Mouse (Mus musculus) Muller cell, postnatal 12 days (primary cell): ENCODE data around the gene Cacna2d1.
A peak's percentile ranks its signal among the peaks of the same experiment; 100 is the strongest.

Experiments
- DNase-seq: peaks from one replicate; pipeline ENCODE4 v3.0.0-alpha.2; 2015; ENCODE audit errors: inconsistent ontology term

The Cacna2d1 gene

DNA sequence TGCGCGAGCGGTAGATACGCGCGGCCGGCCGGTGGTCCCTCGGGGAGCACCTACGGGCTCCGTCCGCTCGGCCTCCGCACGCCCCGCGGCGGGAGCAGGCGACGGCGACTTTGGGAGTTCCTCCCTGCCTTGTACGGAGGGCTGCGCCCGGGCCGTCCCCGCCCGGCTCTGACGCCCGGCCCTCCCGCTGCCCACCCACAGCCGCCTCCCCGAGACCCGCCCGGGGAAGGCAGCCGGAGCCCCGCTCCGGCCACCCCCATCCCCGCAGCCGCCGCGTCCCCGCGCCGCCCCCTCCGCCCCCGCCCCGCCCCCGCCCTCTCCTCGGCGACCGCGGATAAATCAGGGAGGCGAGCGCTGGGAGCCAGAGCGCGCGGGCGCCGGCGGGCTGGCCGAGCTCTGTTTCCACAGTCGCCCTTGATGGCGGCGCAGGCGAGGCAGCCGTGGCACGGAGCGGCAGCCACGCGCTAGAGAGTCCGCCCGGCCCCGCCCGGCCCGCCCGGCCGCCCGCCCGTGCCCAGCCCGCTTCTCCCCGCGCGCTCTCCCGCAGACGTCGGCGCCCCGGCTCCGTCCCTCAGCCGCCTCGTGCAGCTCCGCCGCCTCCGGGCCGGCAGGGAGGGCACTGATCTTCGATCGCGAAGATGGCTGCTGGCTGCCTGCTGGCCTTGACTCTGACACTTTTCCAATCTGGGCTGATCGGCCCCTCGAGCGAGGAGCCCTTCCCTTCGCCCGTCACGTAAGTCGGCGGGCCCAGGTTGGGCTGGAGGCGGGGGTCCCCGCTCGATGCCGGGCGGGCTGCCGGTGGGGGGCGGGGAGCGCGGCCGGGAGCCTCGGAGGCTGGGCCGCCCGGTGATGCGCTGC lies at the start of gene Cacna2d1:
Gene Cacna2d1 (plus strand): TSS at position 316 of the 858 bp plus-strand sequence.
- DNase-seq = peak; percentile 82

- peak; percentile 59 for DNase-seq
Measured at GRCm38 (mm10) chr5:15895098-15895497, 39.4 kb upstream of the Cacna2d1 start.

DNA sequence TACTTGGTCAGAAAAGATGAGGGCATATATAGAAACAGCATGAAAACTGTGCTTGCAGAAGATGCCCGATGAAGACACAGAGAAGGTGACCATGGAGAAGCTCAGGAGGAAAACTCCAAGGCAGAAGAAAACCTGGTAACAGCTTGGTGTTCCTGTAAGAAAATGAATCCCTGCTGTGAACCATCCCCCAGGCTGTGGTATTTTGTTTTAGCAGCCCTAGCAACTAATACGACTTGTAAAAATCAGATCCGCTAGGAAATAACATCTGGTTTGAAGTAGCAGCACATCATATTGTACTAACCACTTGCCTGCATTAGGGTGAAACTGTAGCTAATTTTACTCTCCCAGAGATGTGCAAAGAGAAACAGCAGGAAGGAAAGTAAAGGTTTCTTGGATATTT lies 37.8 kb upstream of the Cacna2d1 start:
- no peak for DNase-seq

GRCm38 (mm10) chr5:15906446-15906845 lies 28.0 kb upstream of the Cacna2d1 start:
- DNase-seq = no peak

- DNase-seq = no peak
Measured at GRCm38 (mm10) chr5:15914931-15915330, 19.6 kb upstream of the Cacna2d1 start.

DNA sequence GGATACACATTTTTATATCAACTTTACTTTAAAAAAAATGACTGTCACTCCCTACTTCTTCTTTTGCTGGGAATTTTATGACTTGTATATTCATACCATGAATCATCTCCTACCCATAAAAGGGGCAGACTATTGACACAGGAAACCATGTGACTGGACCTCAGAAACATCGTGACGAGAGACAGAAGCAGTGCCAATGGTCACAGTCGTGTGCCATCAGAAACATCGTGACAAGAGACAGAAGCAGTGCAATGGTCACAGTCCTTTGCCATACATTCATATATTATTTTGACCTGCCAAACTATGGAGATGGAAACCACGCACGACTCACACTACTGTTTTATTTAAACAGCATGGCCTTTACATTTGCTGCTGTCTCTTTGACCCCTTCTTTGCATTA lies 6.0 kb upstream of the Cacna2d1 start:
- DNase-seq = no peak

DNA sequence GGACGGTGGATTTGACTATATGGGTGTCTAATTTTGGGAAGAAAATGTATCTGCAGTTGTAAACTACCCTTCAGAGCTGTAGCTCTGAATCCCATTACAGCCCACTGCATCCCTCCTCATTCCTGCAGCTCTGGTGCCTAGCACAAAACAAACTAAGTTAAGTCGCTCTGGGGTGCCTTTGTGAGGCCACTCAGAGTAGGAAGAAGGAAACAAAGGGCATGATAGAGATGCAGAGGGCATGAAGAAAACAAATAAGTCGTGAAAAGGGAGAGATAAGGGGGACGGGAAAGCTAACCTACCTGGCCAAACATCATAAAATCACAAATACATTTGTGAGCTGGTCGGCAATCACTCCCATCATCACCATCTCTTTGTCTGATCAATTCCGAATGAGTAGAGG lies 1.5 kb upstream of the Cacna2d1 start:
- DNase-seq = no peak

GRCm38 (mm10) chr5:15933581-15934375 lies 713 bp upstream of the Cacna2d1 start:
- peak; percentile 8 for DNase-seq

DNA sequence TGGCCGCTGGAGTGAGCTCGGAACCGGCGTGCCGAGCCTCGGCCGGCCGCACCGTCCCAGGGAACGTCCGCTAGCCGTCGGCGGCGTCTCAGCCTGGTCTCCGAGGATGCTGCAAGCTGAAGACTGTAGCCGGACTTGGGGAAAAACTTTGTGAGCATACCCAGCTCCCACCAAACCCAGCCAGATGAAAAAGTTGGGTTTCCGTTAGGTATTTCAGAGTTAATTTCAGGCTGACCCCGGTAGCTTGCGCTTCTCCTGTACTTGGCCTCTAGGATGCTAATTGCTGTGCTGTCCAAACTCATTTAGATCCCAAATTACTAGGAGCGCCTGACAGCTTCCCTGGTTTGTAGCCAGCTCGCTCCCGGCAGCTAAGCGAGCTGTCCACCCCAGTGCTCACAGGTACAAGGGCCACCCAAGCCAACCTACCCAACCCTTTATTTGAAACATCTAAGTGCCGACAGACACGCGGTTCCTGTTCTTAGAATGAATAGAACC lies 790 bp downstream of the Cacna2d1 start:
- DNase-seq = peak; percentile 55

DNA sequence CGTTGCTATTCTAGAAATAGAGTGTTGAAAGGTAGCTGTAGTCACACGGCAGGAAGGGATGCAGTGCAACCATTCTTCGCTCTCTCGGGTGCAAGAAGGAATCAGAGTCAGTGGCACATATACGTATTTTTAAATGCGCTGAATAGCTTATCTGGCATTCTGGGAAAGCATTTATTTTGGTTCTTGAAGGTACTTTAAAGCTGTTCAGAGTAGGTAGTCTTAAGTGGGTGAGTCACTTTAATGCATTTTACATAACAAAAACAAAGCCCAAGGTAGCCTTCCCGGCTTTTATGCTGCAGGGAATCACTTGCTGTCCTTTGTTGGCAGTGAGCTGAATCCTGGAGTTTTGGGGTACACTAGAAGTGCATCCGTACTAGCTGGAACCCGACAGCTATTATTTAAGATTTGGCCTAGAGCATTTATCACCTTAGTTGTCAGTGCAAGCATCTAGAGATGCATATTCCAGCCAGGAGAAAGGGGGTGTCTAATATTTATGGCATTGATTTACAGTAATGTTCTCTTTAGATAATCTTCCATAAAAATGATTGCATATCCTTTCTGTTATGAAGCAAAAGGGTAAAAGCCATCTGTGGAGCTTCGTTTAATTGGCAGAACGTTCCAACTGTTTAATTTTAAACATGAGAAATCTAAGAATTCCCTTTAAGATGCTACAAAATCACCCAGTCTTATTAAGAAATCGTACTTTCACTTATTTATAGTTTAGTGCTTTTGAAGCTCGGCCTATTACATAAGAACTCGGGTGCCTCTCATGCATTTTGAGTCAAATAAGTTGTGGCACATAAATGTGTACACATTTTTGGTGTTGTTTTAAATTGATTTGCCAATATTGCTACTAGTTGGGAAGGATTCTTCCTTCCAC lies 1.6 kb downstream of the Cacna2d1 start:
- DNase-seq = peak; percentile 8

GRCm38 (mm10) chr5:15941191-15941725 lies 6.8 kb downstream of the Cacna2d1 start:
- DNase-seq = no peak

- DNase-seq = no peak
Measured at GRCm38 (mm10) chr5:15942051-15942450, 7.6 kb downstream of the Cacna2d1 start.

DNA sequence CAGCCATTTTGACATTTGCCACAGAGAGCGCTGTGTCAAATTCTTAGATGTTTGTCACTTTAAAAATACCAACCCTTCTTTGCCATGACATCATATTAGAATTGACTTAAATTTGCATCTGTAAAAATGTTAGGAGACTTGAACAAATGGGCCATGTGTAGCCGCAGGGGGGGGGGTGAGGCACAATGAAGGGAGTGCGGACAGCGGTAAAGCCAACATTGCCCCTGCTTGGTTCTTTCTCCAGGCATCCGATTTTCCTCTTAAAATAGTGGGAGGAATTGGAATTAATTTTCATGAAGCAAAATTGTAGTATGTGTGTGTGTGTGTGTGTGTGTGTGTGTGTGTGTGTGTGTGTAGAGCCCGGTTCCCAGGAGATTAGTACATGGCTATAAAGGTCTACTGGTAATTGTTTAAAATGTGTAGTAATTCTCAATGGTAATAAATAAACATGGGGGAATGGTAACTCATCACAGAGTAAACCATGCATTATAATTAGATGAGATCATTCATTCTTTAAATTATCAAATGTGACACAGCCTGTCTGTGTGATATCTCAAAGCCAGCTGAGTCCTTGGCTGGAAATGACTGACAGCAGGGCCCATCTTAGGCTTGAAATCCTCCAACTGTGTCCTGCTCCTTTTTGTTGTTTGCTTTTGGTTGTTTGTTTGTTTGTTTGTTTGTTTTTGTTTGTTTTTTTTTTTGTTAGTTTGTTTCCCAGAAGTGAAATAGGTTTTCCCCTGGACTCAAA lies 14.0 kb downstream of the Cacna2d1 start:
- no peak for DNase-seq

DNA sequence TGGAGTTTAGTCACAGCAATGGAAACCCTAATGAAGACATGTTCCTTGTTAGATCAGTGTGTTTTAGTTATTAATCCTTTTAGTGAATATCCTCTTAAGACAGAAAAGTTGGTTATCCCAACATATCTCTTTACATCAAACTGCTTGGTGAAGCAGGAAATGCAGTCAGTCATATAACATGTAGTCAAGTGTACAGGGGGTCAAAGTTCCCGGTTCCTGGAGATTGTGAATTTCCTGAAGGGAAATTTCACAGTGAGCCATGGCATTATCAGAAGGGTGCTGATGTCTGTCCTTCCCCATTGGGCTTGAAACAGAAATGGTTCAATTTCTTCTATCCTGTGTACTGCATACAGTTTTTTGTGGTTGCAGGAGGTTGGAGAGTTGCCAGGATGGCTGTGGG lies 25.3 kb downstream of the Cacna2d1 start:
- DNase-seq = no peak

GRCm38 (mm10) chr5:15961866-15962265 lies 27.4 kb downstream of the Cacna2d1 start:
- DNase-seq = no peak

DNA sequence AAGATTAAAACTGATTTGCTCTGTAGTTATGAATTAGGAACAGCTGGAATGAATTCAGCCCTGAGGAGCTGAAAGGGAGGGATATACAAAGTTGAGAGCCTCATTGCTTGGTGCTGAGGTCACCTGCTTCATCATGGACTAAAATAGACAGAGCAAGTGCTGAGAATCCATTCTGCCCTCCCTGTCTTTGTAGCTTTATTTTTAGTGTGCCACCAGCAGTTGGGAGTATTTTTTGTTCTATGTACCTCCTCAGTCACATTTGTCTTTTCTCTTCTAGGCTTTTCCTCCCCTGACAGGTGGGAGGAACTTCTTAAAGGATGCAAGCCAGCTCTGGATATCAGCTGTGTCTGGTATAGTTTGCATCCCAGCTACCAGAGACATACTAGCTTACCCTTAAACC lies 32.4 kb downstream of the Cacna2d1 start:
- no peak for DNase-seq

GRCm38 (mm10) chr5:15971821-15972220 lies 37.3 kb downstream of the Cacna2d1 start:
- DNase-seq = no peak

DNA sequence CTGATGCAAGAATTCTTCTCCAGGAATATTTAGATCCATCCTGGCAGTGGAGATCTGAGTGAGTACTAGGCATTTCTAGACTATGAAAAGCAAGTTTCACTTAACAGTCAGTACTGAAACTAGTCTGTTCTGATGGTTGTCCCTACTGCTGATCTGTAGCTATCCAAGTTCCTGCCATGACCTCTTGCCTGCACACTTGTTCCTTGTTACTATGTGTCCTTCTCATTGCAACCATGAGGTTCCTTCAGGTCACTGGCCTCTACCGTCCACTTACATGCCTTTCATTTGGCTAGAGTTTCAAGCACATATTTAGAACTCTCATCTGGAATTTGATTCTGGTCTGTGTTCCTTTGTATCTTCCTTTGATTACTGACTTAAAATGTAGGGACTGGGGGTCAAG lies 37.9 kb downstream of the Cacna2d1 start:
- DNase-seq = no peak

- no peak for DNase-seq
Measured at GRCm38 (mm10) chr5:15974652-15975051, 40.2 kb downstream of the Cacna2d1 start.

- no peak for DNase-seq
Measured at GRCm38 (mm10) chr5:15979225-15979624, 44.7 kb downstream of the Cacna2d1 start.

GRCm38 (mm10) chr5:15982573-15982972 lies 48.1 kb downstream of the Cacna2d1 start:
- DNase-seq = no peak
